Mouse (Mus musculus) heart, adult 18-20 months (tissue): ENCODE measurements around the gene Hdac8. TPM values are rescaled to one million over a fixed set of nuclear protein-coding genes. Genes with fewer than 3 reads are reported as not detected.
A peak's percentile ranks its signal among the peaks of the same experiment; 100 is the strongest.

Experiments
- DNase-seq, 2 experiments: peaks; one replicate each; pipeline ENCODE4 v3.0.0; 2021 to 2022; ENCODE audit warnings: mixed read lengths in 1 of 2
- total RNA-seq, 2 experiments: library from RNA; stranded (reverse); gene quantifications; 2 replicates each; pipeline ENCODE4 v1.2.3; 2021

Gene Hdac8
- total RNA-seq, 2 experiments from 2014 or later, result 3.4 to 3.8 TPM

DNA sequence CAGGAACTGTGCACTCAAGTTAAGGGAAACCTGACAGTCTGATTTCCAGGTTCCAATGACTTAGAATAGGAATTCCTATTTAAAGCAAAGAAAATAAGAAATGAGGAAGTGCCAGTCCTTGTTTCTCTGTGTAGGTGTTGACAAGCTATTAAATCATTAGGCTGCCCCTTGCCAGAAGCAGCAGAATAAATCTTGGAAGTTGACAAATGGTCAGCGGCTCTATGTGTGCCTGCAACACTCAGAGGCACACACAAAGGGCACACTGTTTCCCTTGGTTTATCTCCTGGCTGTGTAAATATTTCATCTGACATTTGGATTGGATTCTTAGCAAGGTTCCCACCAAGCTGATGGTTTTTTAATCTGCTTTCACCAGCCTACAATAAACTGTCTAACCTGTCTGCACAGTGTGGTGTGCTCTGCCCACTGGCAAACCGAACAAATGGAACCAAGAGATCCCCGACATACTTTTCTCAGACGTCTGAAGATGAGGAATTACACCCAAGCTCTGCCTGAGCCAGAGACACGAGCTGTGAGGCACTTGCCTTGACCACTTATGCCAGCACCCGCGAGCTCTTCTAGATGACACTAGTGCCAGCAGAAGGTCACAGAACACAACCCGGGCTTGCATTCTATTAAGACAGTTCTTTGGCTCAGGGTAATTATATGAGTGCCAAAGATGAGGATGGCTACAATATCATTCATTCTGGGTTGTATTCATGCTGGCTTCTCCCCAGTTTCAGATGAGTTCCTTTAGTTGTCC, 165.6 kb downstream of the Hdac8 start:
- DNase-seq, result peak in 1 of 2 experiments; percentile 27

DNA sequence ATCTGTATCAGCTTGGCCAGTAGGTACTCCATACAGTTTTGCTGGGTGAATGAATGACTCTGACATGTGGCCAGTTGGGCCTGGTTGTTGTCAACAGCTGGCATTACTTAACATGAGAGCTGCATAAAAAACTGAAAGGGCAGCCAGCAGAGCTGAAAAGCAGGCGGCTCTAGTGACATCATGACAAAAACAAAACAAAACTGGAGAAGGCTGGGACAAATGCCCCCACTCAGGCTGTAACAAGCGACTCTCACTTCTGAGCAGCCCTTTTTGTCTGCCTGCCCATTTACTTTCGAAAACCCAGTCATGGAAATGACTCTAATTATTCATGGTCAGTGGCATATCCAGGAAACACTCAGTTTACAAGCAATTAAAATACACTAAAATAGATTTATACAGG, 185.5 kb downstream of the Hdac8 start:
- no peak for DNase-seq

GRCm38 (mm10) chrX:102319252-102319651, 185.9 kb downstream of the Hdac8 start:
- DNase-seq, result no peak

DNA sequence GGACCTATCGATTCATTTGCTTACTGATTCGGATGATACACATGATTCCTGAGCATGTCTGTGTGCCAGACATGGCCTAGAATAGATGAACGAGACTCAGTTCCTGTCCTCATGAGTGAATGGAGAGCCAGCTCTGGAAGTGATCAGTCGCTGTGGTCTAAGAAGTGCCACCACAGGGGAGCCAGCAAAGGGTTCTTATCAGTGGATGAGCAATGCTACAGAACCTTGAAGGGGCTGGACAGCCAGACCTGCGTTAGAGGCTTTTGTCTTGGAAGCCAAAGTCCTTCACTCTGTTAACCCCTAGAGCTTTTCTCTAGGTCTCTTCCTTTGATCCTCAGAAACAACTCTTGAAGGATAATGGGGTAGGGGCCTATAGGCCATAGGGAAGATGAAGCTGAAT, 186.4 kb downstream of the Hdac8 start:
- DNase-seq, result no peak

DNA sequence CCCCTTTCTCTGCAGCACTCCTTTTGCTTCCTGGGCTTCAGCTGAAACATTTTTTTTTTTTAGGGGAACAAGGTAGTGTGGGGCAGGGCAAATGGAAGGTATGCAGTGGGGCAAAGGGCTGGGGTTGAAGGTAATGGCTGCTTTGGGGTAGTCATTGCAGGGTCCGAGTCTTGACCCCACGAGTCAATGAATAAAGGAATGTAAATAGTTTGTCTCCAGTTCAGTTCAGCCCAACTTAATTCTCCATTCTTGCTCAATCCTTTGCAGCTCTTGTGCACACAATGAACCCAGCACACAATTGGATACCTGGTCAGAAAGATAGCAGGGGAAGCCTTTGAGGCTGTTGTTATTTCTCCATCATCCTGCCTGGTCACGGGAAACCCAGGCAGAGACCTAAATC, 194.0 kb downstream of the Hdac8 start:
- no peak for DNase-seq

DNA sequence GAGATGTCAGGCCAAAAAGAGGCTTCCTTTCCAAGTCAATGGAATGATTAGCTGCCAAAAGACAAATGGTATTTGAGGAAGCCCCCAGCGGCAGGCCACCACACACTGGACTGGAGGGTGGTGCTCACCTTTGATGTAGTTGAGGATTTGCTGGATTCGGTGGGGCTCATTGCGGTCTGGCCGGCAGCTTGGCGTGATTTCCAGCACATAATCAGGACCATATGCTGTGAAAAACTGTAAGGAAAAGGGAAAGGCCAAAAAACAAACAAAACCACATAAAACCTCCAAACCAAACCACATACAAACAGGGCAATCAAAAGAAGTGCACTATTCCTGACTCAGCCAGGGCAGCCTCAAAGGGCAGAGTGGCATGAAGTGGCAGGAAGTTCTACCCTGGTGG, 197.6 kb downstream of the Hdac8 start:
- no peak for DNase-seq

DNA sequence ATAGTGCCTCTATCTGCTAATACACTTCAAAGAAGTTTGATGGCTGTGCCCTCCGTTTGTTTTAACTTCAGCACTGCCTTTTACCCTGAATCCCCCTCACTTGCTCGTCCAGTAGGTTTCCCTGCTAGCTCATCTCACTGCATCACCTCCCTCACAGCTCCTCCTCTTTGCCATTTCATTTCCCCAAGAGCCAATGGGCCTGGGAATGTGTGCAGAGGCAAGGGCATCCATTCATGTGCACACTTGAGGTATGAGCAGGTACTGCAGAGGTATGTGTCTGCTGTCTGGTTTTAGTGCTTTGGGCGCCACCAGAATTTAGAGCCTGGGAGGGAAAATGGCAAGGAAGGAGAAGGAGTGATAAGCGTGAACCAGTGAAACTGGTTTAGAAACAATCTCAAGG, 199.4 kb downstream of the Hdac8 start:
- DNase-seq, result no peak

GRCm38 (mm10) chrX:102304914-102305313, 200.2 kb downstream of the Hdac8 start:
- no peak for DNase-seq

- DNase-seq, result no peak
Observed at GRCm38 (mm10) chrX:102302476-102302875, 202.7 kb downstream of the Hdac8 start.

GRCm38 (mm10) chrX:102284889-102285288, 220.3 kb downstream of the Hdac8 start:
- DNase-seq, result no peak

DNA sequence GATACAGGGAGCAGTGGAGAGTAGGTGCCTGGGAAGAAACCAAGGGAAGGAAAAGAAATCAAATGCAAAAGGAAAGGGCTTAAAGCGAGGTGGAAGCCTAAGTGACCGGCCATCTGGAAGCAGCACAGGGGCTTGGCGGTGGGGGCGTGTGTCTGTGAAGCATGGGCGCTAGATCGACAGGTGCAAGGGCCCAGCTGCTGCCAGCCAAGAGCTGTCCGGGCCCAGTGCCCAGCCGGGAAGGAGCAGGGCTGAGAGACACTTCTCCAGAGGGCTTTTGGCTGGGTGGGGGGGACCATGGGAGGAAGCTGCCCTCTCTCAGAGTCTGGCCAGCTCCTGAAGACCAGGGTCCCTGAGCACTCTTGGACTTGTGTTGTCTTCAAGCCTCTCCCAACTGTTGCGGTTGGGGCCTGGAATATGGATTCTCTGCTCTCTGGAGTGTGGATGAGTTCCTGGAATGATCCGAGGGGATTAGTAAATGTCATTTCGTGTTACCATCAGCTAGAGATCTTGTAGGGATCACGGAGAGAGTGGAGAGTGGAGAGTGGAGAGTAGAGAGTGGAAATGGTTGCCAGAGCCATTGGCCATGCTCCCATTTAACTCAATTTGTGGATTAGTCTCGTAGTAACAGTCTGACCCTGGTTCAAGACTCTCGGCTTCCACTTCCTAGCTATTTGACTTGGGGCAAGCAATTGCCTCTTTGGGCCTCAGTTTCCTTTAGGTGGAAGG, 242.4 kb downstream of the Hdac8 start:
- no peak for DNase-seq

DNA sequence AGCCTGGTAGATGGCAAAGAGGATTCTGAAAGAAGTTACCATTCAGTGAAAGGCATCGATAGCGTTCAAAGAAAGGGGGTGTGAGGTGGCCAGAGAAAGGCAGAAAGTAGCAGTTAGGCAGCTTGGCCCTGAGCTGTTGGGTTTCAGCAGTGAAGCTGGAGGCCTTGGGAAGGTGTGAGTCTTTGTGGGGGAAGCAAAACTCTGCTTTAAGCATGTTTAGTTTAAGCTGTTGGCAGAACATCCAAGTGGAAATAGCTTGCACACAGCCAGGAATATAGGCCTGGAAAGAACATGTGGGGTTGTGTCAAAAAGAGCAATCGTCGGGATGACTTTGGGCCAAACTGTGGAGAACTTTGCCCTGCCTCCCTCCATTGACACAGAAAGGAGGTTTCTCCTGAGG, 245.4 kb downstream of the Hdac8 start:
- no peak for DNase-seq

DNA sequence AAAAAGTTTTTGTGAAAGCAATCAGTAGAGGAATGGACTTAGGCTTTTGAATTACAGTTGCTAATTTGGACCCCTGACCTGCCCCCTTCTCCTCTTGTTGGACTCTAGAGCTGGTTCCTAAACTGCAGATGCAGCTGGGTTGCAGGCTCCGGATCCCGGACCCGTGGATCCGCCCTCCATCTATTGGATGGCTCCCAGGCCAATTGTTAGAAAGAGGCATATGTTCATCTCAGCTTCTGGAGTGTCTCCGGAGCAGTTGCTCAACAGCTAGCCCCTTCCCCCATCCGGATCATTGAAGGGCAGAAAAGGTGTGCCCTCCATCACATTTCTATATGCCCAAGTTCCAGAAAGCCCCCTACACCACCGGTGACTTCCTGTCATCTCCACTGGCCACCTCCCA, 251.3 kb downstream of the Hdac8 start:
- DNase-seq, result peak in 1 of 2 experiments; percentile 13

DNA sequence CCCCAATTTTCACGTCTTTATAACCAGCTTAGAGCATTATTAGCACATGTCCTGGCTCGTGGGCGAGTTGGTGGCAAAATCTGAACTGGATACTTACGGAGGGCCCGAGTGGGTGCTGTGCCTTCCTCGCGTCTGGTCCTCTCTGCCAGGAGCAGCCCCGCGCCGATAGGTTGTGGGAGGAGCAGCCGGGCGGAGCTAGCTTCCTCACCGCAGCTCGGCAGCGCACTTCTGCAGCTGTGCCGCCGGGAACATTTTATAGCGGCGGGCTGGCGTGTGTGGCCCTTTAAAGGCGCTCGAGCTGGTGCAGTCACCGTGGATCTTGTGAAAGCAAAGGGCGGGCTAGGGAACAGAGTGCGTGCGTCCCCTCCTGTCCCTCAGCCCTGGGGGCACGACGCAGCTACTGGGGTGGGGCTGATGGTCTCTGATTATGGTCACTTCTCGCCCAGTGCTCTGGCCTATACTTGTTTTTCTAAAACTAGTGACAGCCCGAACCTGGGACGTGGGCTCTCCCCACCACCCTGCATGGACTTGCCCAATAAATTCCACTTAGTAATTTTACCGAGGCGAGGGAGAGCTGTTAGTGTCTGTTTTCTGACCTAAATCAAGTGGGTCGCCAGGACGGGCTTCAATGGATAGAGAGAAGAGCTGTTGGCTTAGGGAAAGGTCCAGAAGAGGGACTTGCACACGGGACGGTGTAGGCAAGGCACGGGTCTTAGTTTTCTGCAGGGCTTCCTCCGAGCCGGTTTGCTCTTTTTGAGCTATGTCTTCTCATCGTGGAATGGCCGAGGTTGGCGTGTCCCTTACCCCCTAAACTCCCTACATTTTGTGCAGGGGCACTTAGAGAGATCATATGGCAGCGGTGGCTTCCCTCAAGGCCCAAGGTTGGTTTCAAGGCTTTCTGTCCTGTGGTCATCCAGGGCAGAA, 253.0 kb downstream of the Hdac8 start, which contains the start of gene Cited1:
Gene Cited1 (minus strand): TSS at position 245 of the 924 bp plus-strand sequence.
- DNase-seq, result peak; percentile 48 to 50

GRCm38 (mm10) chrX:102251221-102251936, 253.8 kb downstream of the Hdac8 start:
- DNase-seq, result peak in 1 of 2 experiments; percentile 4

GRCm38 (mm10) chrX:102250891-102251170, 254.3 kb downstream of the Hdac8 start:
- DNase-seq, result no peak

DNA sequence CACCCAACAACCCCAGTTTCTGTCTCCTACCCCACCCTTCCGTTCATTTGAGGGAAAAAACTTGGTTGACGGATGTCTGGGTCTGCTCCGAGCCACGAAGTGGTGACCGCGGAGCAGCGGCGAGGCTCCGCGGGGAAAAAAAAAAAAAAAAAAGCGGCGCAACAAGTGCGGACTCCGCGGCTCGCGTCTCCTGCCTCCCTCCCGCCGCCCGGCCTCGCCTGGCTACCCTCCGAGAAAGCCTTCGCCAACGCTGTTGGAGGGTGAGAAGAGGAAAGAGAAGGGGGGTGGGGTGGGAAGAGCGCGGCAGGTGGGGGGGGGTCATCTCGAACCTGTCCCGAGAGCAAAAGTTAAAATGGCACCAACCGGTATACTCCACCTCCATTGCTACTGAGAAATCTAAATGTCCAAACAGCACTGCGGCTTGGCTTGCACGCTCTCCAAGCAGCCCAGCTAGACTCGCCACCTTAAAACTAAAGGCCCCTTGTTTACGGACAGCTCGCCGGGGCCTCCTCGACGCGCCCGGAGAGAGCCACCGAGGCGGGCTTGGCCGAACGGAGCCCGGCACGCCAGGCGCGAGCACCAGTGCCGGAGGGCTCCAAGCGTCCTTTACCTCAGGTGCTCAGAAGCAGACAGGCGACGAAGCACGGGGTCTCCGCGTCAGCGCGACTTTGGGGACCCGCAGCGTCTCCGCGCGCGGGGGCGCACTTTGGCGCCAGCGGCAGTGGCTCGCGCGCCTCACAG, 254.8 kb downstream of the Hdac8 start:
- DNase-seq, result peak in 1 of 2 experiments; percentile 10

GRCm38 (mm10) chrX:102244334-102244733, 260.8 kb downstream of the Hdac8 start:
- no peak for DNase-seq
